8 mouse cellular contexts compared by ENCODE assay signal in genomic region chr19:4756193-4756911, GRCm38 (mm10). TPM values are rescaled to one million over a fixed set of nuclear protein-coding genes. Genes with fewer than 3 reads are reported as not detected.
DNase-seq lines count a peak whose midpoint lies in the region; ATAC-seq lines count a peak whose summit lies in the region.

Gene Rbm4b, plus strand, starts transcription at chr19:4756497.

- H3K9ac ChIP-seq in hindbrain, embryonic 16.5 days (ENCODE audit: low read depth, low read length): peak within 1 kb of the TSS; percentile 90

- peak within 1 kb of the TSS; percentile 96 for H3K27ac ChIP-seq in hindbrain, embryonic 16.5 days (ENCODE audit: low read depth, low read length)
- H3K27ac ChIP-seq in macrophage: peak within 1 kb of the TSS; percentile 19

- H3K79me2 ChIP-seq in macrophage (ENCODE audit: inconsistent target): peaks cover 30% of the 10 kb centered on the region; the same call in 1 of the 2 replicates

- peaks cover 30% of the 10 kb centered on the region for H3K4me1 ChIP-seq in hindbrain, embryonic 16.5 days (ENCODE audit: control insufficient read depth, insufficient read depth, low read depth, low read length)

- H3K9me3 ChIP-seq in hindbrain, embryonic 16.5 days (ENCODE audit: control insufficient read depth, low read length): no peaks in the 10 kb centered on the region

- peaks cover 7% of the 10 kb centered on the region for H3K36me3 ChIP-seq in hindbrain, embryonic 16.5 days (ENCODE audit: control insufficient read depth, insufficient read depth, low read length)
- no peaks in the 10 kb centered on the region for H3K36me3 ChIP-seq in macrophage (ENCODE audit: inconsistent target)

- H3K4me3 ChIP-seq in hindbrain, embryonic 16.5 days (ENCODE audit: low read length): peak within 1 kb of the TSS; percentile 72
- H3K4me3 ChIP-seq in macrophage (ENCODE audit: inconsistent target): peak within 1 kb of the TSS; percentile 58

- ATAC-seq in hindbrain, embryonic 16.5 days: peak; percentile 96

- DNase-seq in R1 (ENCODE audit: low read depth, low spot score): peak; percentile 96
- peak; percentile 98 to 99 for DNase-seq in cerebellum, postnatal 25 days
- DNase-seq in frontal cortex, postnatal 36 days (ENCODE audit: low spot score in 2 of 2): peak; percentile 95 to 98
- peak; percentile 94 to 97 for DNase-seq in left cerebral cortex, adult 18-20 months (ENCODE audit: low spot score in 2 of 2)
- peak; percentile 97 for DNase-seq in right cerebral cortex, adult 18-20 months
- DNase-seq in urinary bladder, postnatal 10 days (ENCODE audit: low spot score): peak; percentile 82

- peak within 1 kb of the TSS; percentile 57 for H3K4me2 ChIP-seq in hindbrain, embryonic 16.5 days (ENCODE audit: low read length)

- WGBS in hindbrain, embryonic 16.5 days: under 1% methylated on average over 55 of the region's 65 CpGs
- WGBS in macrophage (ENCODE audit: missing documents): under 1% methylated on average over 63 of the region's 65 CpGs

- H3K27me3 ChIP-seq in hindbrain, embryonic 16.5 days (replicated peaks; ENCODE audit: control insufficient read depth, insufficient read depth, low read length): no peaks in the 10 kb centered on the region

RNA-seq across cellular contexts. Expression of gene Rbm4b, which starts in this region (rescaled TPM):
- 124 and 127 TPM in 2 replicates for polyA plus RNA-seq in hindbrain, embryonic 16.5 days (2015; fragmentation: Nextera tagmentation; extraction: Ambion mirVana)
- total RNA-seq in left cerebral cortex, adult 18-20 months (2021): 10 to 100 TPM; 18.1 to 22.3 TPM
- 10 to 100 TPM in 6 of 26 experiments, 1 to 10 TPM in 20; 5.6 to 13.3 (median 8.7) TPM for total RNA-seq in macrophage (2018; cell fraction: chromatin; rRNA removed)
- total RNA-seq in macrophage (2018; cell fraction: cytosol; rRNA removed): 1 to 10 TPM; 2.8 to 7.0 (median 4.5) TPM
- total RNA-seq in macrophage (2018; cell fraction: nucleus; rRNA removed): 10 to 100 TPM in 5 of 26 experiments, 1 to 10 TPM in 21; 4.7 to 15.2 (median 7.4) TPM
- 5.4 to 7.3 TPM (median 5.9 TPM) in 3 replicates for polyA plus RNA-seq in macrophage (2018)

Comparison
In these comparisons a context has a peak if more than half of its experiments do, and no peak if none do; other contexts are left out.
1. Peak in every context shown above with its lines: DNase-seq, ATAC-seq, H3K4me3 ChIP-seq and H3K27ac ChIP-seq.
2. RNA of gene Rbm4b (polyA plus RNA-seq): 124 to 127 TPM in hindbrain, embryonic 16.5 days; 5.4 to 7.3 TPM in macrophage; every median in the first group is over 10 times any median in the second.